Mouse (Mus musculus): ENCODE data around the gene Chil1. TPM values are rescaled to one million over a fixed set of nuclear protein-coding genes. Genes with fewer than 3 reads are reported as not detected.

Chil1 gene
- total RNA-seq, 2 experiments from 2014 or later: 14.0 TPM

DNA sequence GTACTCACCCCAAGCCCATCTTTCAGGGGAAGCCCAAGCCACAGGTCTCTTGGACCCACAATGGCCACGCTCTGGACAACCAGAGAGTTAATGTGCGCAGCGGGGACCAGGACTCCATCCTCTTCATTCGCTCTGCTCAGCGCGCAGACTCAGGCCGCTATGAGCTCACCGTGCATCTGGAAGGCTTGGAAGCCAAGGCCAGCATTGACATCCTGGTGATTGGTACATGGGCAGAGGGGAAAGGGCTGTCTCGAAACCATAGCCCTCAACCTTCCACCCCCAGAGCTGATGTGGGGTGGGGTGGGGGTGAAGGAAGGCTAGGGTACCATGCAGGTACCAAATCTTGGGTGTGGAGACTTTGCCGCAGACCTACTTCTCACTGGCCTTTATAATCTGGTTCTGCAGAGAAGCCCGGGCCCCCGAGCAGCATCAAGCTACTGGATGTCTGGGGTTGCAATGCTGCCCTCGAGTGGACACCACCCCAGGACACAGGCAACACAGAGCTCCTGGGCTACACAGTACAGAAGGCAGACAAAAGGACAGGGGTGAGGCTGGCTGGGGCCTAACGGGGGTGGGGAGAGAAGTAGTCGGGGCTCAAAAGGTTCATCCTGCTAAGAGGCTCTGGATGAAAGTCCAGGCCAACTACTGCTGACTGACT, 15.5 kb downstream of the Chil1 start:
- no peak; the same call in 1 of the 2 replicates for TF ChIP-seq CTCF (IDR thresholded peaks at IDR 0.05)
- no peak overlapping the region for H3K27ac ChIP-seq
- no peak for DNase-seq (ENCODE audit: extremely low spot score in 1 of 2, low spot score in 2 of 2)
- intact Hi-C loops (cut with DNase I): loop anchor here (2.0 kb wide), 2 partner anchors 43 to 45 kb away; no protein-coding TSS in a partner anchor
- H3K4me3 ChIP-seq: no peak overlapping the region

DNA sequence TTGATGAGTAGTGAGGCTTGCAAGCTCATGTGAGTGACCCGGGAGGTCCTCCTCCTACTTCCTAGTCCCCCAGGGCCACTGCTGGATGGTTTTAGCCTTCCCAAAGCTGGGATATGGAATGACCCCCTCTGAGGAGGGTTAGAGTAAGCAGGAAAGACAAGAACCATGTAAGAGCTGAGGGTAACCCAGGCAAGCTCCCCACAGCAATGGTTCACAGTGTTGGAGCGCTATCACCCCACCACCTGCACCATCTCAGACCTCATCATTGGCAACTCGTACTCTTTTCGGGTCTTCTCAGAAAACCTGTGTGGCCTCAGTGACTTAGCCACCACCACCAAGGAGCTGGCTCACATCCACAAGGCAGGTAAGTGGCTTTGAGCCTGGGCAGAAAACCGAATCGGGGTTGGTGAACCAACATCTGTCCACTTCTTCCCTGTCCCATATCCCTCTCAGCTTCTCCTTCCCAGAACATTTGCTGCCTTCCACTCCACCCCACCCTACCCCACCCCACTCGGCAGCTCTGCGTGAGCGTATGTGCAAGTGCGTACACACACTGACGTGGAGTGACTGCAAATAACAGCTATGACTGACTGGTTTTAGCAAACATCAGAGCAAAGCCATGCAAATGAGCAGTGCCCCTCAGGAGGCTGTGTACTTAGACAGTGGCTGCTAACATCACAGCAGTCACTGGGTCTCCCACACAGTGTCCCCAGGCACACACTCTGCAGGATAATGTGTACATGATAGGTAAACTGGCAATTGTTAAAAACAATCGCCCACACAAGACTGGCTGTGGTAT, 16.4 kb downstream of the Chil1 start:
- intact Hi-C loops (cut with DNase I): no loop called here

DNA sequence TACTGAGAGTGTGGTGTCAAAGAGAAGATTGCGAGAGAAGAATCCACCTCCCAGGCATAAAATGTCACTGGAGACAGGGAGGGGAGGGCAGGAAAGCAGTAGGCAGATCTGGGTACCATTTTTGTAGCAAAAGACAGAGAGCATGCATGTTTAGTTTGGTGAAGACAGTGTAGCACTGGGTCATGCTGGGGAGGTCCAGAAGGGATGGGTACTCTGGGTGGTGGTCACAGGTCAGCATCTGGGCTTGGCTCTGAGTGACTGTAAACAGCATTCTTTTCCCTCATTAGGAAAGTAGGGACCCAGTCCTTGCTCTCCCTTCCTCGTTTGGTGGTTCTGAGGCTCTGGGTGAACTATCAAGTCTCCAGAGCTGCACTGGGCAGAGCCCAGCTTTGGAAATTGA, 18.5 kb downstream of the Chil1 start:
- Histone ChIP-seq H3K27ac (peak overlapping the region; percentile 80), H3K4me3 (no peak overlapping the region)
- no peak for DNase-seq (ENCODE audit: extremely low spot score in 1 of 2, low spot score in 2 of 2)
- no peak for TF ChIP-seq CTCF (IDR thresholded peaks at IDR 0.05)
- intact Hi-C loops (cut with DNase I): no loop called here

More for the DNA sequence above, 16.4 kb downstream of the Chil1 start:
- no peak for TF ChIP-seq CTCF (IDR thresholded peaks at IDR 0.05)
- Histone ChIP-seq H3K4me3 (no peak overlapping the region), H3K27ac (peak overlapping the region; percentile 42; the same call in 1 of the 2 replicates)
- no peak for DNase-seq (ENCODE audit: extremely low spot score in 1 of 2, low spot score in 2 of 2)

DNA sequence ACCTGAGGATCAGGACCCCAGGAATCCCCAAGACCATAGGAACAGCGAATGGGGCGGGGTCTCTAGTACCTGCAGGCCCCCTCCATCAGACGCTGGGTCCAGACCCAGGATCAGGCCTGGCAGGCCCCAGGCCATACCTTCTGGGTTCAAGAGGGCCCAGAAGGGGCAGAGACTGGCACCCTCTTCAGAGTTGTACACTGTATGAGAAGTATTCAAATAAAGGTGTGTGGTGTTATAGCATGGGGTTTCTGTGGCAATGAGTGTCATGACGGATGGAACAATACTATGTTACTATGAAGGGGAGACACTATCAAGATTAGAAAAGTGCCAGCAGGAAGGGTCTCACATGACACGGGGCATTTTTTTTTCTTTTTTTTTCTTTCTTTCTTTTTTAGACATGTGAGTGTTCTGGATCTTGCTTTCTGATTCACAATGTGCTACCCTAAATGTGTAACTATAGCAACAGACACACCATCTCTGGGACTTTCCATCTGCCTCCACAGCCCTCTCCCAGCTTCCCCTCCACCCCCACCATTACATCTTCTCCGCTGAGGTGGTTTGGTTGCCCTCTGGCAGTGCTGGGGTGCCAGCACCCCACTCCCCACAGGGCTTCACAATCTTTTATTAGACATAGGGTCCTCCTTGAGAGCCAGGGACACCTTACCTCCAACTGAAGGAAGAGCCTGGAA, 19.2 kb downstream of the Chil1 start:
- no peak for DNase-seq (ENCODE audit: extremely low spot score in 1 of 2, low spot score in 2 of 2)
- H3K4me3 ChIP-seq: no peak overlapping the region
- TF ChIP-seq CTCF (IDR thresholded peaks at IDR 0.05): no peak
- intact Hi-C loops (cut with DNase I): loop anchor here (1.0 kb wide), 1 partner anchor 39 kb away; no protein-coding TSS in a partner anchor
- peak overlapping the region; percentile 80 for H3K27ac ChIP-seq

DNA sequence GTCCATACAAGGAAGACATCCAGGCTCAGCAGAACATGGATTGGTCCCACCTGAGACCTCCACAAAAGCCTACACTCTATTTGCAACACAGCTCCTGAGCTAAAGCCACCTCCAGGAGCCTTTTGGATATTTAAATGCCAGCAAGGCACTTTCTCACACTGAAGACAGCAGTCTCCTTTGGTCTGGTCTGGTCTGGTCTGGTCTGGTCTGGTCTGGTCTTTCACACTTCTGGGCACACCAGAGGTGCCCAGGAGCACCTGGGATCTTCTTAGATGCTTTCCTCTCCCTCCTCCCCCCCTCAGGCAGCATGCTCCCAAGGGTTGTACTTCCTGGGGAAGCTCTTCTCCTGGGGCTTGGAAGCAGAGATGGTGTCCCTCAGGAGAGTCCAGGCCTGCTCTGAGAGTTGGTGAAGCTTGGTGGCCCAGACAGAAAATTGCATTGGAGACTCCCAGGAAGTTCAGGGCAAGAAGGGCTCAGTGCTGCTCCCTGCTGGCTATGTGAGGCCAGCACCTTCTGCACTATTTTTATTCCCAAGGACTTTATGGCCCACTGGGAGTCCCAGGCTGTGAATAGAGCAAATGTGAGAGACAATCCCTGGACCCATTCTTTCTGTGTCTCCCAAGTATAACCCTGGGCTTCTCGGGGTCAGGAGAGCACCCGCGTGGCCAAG, 19.9 kb downstream of the Chil1 start:
- TF ChIP-seq CTCF (IDR thresholded peaks at IDR 0.05): peak; percentile 78
- Histone ChIP-seq H3K27ac (peak overlapping the region; percentile 63), H3K4me3 (no peak overlapping the region)
- DNase-seq (ENCODE audit: extremely low spot score in 1 of 2, low spot score in 2 of 2): no peak
- intact Hi-C loops (cut with DNase I): loop anchor here (1.0 to 2.0 kb wide), 2 partner anchors 38 to 131 kb away; partner anchors contain the start of gene Ppfia4

DNA sequence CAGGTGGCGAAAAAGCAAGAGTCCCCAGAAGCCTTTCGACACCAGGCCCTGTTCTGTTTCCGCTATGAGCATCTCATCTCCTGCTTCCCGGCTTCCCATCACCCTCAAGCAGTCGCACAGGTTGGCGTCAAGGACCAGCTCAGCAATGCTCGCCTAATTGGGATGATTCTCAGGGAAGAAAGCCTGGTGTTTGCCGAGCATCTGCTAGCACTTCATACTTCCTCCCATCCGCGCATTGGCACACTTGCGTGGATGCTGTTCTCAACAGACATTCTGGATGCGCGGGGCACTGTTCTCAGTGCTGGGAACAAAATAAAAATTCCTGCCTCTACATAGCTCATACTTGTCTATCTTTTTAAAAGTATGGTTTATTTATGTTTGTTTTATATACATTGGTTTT, 22.3 kb downstream of the Chil1 start:
- DNase-seq (ENCODE audit: extremely low spot score in 1 of 2, low spot score in 2 of 2): no peak
- H3K4me3 ChIP-seq: no peak overlapping the region
- intact Hi-C loops (cut with DNase I): loop anchor here (2.0 kb wide), 1 partner anchor 31 kb away; the partner anchor contains the start of gene Adora1
- no peak; the same call in 1 of the 2 replicates for TF ChIP-seq CTCF (IDR thresholded peaks at IDR 0.05)
- H3K27ac ChIP-seq: peak overlapping the region; percentile 50; the same call in 1 of the 2 replicates

DNA sequence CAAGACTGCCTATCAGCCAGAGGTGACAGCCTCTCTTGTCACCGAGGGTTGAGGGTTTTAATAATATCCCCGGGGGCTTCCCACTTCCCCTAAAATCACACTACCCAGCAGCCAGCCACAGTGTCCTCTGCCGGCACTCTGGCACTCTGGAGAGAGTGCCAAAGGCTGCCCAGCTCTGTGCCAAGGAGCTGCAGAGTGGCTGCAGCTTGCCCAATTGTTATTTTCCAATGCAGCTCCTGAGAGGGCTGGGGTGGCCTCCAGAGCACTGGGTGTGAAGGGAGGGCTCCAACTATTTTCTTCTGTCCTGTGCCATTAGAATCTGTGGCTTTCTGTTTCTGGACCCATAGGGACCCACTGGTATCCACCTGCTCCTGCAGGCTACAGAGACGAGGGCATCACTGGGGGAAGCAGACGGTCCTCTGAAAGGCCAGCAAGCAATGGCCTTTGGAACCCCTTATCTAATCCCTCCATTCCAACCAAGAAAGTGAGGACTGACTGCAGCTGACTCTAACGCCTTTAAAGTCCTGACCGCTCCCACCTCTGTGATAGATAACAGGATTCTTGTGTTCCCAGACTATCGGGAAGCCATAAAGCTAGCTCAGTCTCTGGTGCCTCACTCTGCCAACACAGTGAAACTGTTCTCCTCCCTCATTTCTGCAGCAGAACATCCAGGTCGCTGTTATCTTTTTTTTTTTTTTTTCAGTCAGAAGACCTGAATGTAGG, 23.5 kb downstream of the Chil1 start:
- H3K4me3 ChIP-seq: no peak overlapping the region
- peak overlapping the region; percentile 81 for H3K27ac ChIP-seq
- intact Hi-C loops (cut with DNase I): loop anchor here (2.0 kb wide), 1 partner anchor 29 kb away; the partner anchor contains the start of gene Adora1
- DNase-seq (ENCODE audit: extremely low spot score in 1 of 2, low spot score in 2 of 2): no peak
- TF ChIP-seq CTCF (IDR thresholded peaks at IDR 0.05): no peak

DNA sequence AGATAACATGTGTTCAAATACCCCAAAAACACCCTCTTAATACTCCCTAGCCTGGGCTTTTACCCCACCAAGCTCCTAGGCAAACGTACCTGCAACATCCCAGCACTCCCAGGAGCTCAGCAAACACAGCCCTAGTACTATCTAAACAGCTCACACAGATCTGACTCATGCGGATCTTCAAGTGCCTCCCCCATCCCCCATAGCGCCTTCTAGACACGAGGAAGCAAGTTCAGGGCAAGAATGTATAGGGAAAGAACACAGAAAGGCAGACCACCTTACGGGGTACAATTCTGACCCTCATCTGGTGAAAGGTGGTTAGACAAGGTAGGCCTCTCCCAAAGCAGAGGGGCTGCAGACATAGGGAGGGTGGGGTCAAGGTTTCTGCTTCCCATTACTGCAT, 24.1 kb downstream of the Chil1 start:
- intact Hi-C loops (cut with DNase I): no loop called here
- H3K27ac ChIP-seq: peak overlapping the region; percentile 81
- DNase-seq (ENCODE audit: extremely low spot score in 1 of 2, low spot score in 2 of 2): no peak
- no peak overlapping the region for H3K4me3 ChIP-seq
- no peak for TF ChIP-seq CTCF (IDR thresholded peaks at IDR 0.05)

DNA sequence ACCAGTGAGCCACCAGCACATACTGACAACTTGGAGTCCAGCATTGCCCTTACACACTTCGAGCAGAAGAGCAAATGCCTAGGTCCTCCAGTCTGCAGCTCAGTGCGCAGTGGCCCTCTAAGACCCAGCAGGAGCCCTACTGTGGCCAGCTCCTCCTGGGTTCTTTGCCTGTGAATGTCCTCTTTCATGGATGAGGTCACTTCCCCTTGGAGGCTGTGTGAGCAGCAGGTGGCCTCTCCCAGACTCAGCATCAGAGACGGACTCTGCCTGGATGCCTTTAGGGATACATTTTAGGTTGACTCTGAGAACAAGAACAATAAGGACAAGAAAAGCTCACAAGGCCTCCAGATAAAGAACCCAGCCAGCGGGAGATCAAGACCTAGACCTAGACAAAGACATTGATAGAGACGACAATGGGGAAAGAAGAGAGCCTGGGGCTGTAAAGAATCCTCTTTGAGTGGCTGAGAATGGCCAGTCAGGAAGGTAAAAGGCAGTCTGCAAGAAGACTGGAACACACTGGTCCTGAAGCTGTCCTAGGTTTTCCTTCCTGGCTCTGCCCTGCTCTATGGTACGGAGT, 28.3 kb downstream of the Chil1 start:
- Histone ChIP-seq H3K4me3 (no peak overlapping the region), H3K27ac (peak overlapping the region; percentile 53; the same call in 1 of the 2 replicates)
- DNase-seq (ENCODE audit: extremely low spot score in 1 of 2, low spot score in 2 of 2): no peak
- no peak for TF ChIP-seq CTCF (IDR thresholded peaks at IDR 0.05)
- intact Hi-C loops (cut with DNase I): no loop called here

DNA sequence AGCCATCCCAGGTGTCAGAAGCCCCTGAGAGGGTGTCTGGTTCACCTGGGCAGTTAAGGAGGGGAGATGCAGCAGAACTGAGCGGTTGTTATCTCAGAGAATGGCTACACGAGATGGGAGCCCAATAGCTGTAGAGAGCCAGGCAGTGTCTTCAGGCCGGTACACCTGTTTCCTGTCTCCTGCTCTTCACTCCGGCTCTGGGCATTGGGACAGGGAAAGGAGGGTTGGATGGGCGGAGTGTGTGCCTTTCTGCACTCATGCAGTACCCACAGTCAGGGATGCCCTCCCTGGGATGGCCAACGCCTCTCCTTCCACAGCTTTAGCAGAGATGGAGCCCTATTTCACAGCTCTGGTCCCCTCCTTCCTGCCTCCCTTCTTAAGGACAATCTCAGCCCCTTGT, 29.1 kb downstream of the Chil1 start:
- intact Hi-C loops (cut with DNase I): no loop called here
- H3K4me3 ChIP-seq: no peak overlapping the region
- H3K27ac ChIP-seq: peak overlapping the region; percentile 19; the same call in 1 of the 2 replicates
- DNase-seq (ENCODE audit: extremely low spot score in 1 of 2, low spot score in 2 of 2): no peak
- no peak for TF ChIP-seq CTCF (IDR thresholded peaks at IDR 0.05)

Measured in left cerebral cortex, adult 2 months (tissue).